Comparison of ENCODE assay signal across 10 mouse cellular contexts in the genomic region with DNA sequence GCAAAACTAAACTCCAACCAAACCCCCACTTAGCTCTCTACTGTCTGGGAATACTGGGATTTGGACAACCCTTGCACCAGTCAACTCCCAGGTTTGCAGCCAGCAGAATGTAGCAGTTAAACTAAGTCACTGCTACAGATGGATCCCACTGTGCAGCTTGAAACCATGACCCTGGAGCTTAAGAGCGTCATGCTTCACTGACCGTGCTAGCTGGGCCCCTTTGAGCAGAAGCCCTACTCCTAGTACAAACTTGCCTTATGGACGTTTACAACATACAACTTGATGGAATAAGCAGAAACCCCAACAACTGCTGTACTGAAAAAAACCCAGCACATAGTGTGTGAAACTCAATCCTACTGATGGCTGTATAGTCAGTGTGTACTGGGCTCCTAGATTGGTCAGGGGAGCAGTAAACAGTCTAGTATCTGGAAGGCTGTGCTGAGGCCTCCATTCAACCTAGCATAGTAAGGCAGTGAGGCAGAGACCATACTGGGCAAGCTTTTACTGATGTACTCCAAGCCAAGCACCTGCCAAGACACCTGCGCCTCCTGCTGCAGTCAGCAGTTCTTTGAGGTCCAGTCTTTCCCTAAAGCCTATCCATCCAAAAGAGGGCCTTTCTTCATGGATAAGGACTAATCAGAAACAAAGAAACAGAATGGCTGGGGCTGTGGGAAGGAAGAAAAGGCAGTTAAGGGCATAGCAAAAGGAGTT.
DNase-seq lines count a peak whose midpoint lies in the region; ATAC-seq lines count a peak whose summit lies in the region.
"Had no signal": no experiment of that assay in that cellular context is flagged by ENCODE, and none has a peak within 500 bp of the region (broad histone marks: within the 10 kb centered on the region; RNA-seq: fewer than 3 reads in every experiment).

No protein-coding gene starts in this region.

- peak overlapping the region; percentile 63 to 89 for H3K27ac ChIP-seq in heart, embryonic 14.5 days (replicated peaks in 1 of 2; ENCODE audit: control insufficient read depth in 1 of 2, insufficient read depth in 1 of 2, low read depth in 2 of 2, low read length in 2 of 2)
- H3K27ac ChIP-seq in liver, embryonic 13.5 days, result peak overlapping the region; percentile 86
- H3K27ac ChIP-seq in liver, embryonic 11.5 days (ENCODE audit: low read depth, low read length), result no peak overlapping the region
- peak overlapping the region; percentile 80 for H3K27ac ChIP-seq in liver, embryonic 15.5 days (replicated peaks)

- no peak for ATAC-seq in heart, embryonic 14.5 days (ENCODE audit: insufficient number of reproducible peaks, insufficient read depth, low FRiP score, low read depth)
- ATAC-seq in liver, embryonic 13.5 days (ENCODE audit: low read depth), result no peak
- no peak for ATAC-seq in liver, embryonic 11.5 days (replicated peaks; ENCODE audit: low FRiP score)
- ATAC-seq in liver, embryonic 15.5 days (ENCODE audit: insufficient read depth), result no peak
- no peak for ATAC-seq in activated CD4-positive, CD25-positive, alpha-beta regulatory T cell, adult 4 months

- no peaks in the 10 kb centered on the region for H3K27me3 ChIP-seq in heart, embryonic 14.5 days (ENCODE audit: control insufficient read depth, insufficient read depth, low read length)
- H3K27me3 ChIP-seq in liver, embryonic 13.5 days, result no peaks in the 10 kb centered on the region
- H3K27me3 ChIP-seq in liver, embryonic 11.5 days (replicated peaks; ENCODE audit: control insufficient read depth, insufficient read depth, low read length), result no peaks in the 10 kb centered on the region
- no peaks in the 10 kb centered on the region for H3K27me3 ChIP-seq in liver, embryonic 15.5 days

- no peak for DNase-seq in heart, adult 8-10 months (ENCODE audit: low spot score)
- no peak for DNase-seq in liver, embryonic 13.5 days
- DNase-seq in liver, embryonic 11.5 days (ENCODE audit: low spot score), result no peak
- peak; percentile 31 for DNase-seq in cerebellum, adult 8-10 months
- no peak for DNase-seq in natural killer cell, adult 2 months (ENCODE audit: low spot score in 2 of 2)
- DNase-seq: thymus, postnatal 14 days had no signal

- H3K36me3 ChIP-seq in heart, embryonic 14.5 days (ENCODE audit: control insufficient read depth, insufficient read depth, low read length), result peaks cover 43% of the 10 kb centered on the region
- H3K36me3 ChIP-seq in liver, embryonic 13.5 days, result 0 out of 2 replicates have a peak, but pooled peaks cover 3% of the 10 kb centered on the region
- H3K36me3 ChIP-seq in liver, embryonic 11.5 days (ENCODE audit: control insufficient read depth, insufficient read depth, low read length), result peaks cover 2% of the 10 kb centered on the region; the same call in 1 of the 2 replicates
- H3K36me3 ChIP-seq in liver, embryonic 15.5 days (replicated peaks), result 0 out of 2 replicates have a peak, but pooled peaks cover 8% of the 10 kb centered on the region

- no peak overlapping the region for H3K4me3 ChIP-seq in heart, embryonic 14.5 days (ENCODE audit: control insufficient read depth in 1 of 2, insufficient read depth in 1 of 2, low read depth in 1 of 2, low read length in 2 of 2)
- no peak overlapping the region for H3K4me3 ChIP-seq in liver, embryonic 13.5 days (replicated peaks)
- H3K4me3 ChIP-seq in liver, embryonic 11.5 days (ENCODE audit: low read depth, low read length), result no peak overlapping the region
- no peak overlapping the region for H3K4me3 ChIP-seq in liver, embryonic 15.5 days (replicated peaks)
- H3K4me3 ChIP-seq: embryonic facial prominence, embryonic 10.5 days had no signal

- no peak overlapping the region for H3K4me2 ChIP-seq in heart, embryonic 14.5 days (ENCODE audit: low read length)
- 0 out of 2 replicates have a peak overlapping the region, but pooled peaks have one; percentile 43 for H3K4me2 ChIP-seq in liver, embryonic 13.5 days
- no peak overlapping the region for H3K4me2 ChIP-seq in liver, embryonic 11.5 days
- H3K4me2 ChIP-seq in liver, embryonic 15.5 days, result no peak overlapping the region; the same call in 1 of the 2 replicates

- no peak overlapping the region for H3K9ac ChIP-seq in heart, embryonic 14.5 days (ENCODE audit: low read length)
- H3K9ac ChIP-seq in liver, embryonic 13.5 days, result no peak overlapping the region; the same call in 1 of the 2 replicates
- H3K9ac ChIP-seq in liver, embryonic 11.5 days (ENCODE audit: low read depth, low read length), result no peak overlapping the region
- no peak overlapping the region for H3K9ac ChIP-seq in liver, embryonic 15.5 days

- 80% methylated on average over 4 of the region's 4 CpGs for WGBS in heart, embryonic 14.5 days
- WGBS in liver, embryonic 13.5 days (ENCODE audit: insufficient replicate concordance), result 82% methylated on average over 4 of the region's 4 CpGs
- 93% methylated on average over 4 of the region's 4 CpGs for WGBS in liver, embryonic 11.5 days
- WGBS in liver, embryonic 15.5 days (ENCODE audit: insufficient replicate concordance), result 83% methylated on average over 4 of the region's 4 CpGs

- peaks cover 38 to 91% of the 10 kb centered on the region in 2 experiments for H3K4me1 ChIP-seq in heart, embryonic 14.5 days (ENCODE audit: control insufficient read depth in 2 of 2, insufficient read depth in 2 of 2, low read length in 2 of 2)
- H3K4me1 ChIP-seq in liver, embryonic 13.5 days (replicated peaks), result peaks cover 83% of the 10 kb centered on the region
- peaks cover 46% of the 10 kb centered on the region for H3K4me1 ChIP-seq in liver, embryonic 11.5 days (replicated peaks; ENCODE audit: control insufficient read depth, insufficient read depth, low read length)
- peaks cover 79% of the 10 kb centered on the region for H3K4me1 ChIP-seq in liver, embryonic 15.5 days (replicated peaks)

- no peaks in the 10 kb centered on the region for H3K9me3 ChIP-seq in heart, embryonic 14.5 days (ENCODE audit: control insufficient read depth, low read length)
- H3K9me3 ChIP-seq in liver, embryonic 13.5 days (replicated peaks), result no peaks in the 10 kb centered on the region
- no peaks in the 10 kb centered on the region for H3K9me3 ChIP-seq in liver, embryonic 11.5 days (ENCODE audit: control insufficient read depth, low read length)
- no peaks in the 10 kb centered on the region for H3K9me3 ChIP-seq in liver, embryonic 15.5 days (replicated peaks)
- H3K9me3 ChIP-seq: embryonic facial prominence, embryonic 10.5 days had no signal
